Mouse (Mus musculus) lung, adult 2 months (tissue): ENCODE measurements around the gene Ptpn14.

Experiments used
- CTCF ChIP-seq: fragments of 200-500 bp; IDR thresholded peaks from 2 replicates; pipeline ENCODE4 v1.5.1; 2011; ENCODE audit warnings: mild to moderate bottlenecking, low read length, control low read depth; ENCODE audit not compliant: insufficient read depth
- POLR2A ChIP-seq: fragments of 200-500 bp; IDR thresholded peaks from 2 replicates; pipeline ENCODE4 v1.6.1; 2011; ENCODE audit warnings: low read depth, mild to moderate bottlenecking, control low read depth, low read length, borderline replicate concordance; ENCODE audit errors: extremely low read depth

DNA sequence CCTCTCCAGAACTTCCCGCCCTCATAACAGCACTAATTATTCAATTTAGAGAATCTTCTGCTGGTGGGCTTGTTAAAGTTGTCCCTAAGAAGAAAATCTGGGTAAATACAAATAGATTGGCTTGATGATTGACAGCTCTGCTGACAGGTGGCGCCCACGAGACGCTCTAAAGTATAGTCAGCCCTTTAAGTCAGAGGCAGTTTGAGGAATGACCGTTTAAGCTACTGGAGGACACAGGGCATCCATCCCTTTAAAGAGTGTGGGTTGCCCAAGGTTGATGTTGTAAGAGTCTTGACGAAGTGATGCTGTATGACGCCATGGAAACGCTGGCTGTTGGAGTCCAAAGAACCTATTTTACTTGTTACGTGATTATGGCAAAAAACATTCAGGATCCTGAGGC, 136.2 kb downstream of the Ptpn14 start:
- 0 out of 2 replicates have a peak, but pooled peaks have one; percentile 2 for TF ChIP-seq CTCF
- TF ChIP-seq POLR2A, result no peak
